Mouse (Mus musculus) ES-Bruce4 (cell line): ENCODE results near the gene Mars.

Source experiments
- CTCF ChIP-seq: IDR thresholded peaks from one replicate; pipeline ENCODE4 v1.8.1; 2011; ENCODE audit warnings: low read depth, low read length
- POLR2A ChIP-seq: IDR thresholded peaks from one replicate; pipeline ENCODE4 v1.8.1; 2011; ENCODE audit warnings: low read length; ENCODE audit not compliant: insufficient read depth

DNA sequence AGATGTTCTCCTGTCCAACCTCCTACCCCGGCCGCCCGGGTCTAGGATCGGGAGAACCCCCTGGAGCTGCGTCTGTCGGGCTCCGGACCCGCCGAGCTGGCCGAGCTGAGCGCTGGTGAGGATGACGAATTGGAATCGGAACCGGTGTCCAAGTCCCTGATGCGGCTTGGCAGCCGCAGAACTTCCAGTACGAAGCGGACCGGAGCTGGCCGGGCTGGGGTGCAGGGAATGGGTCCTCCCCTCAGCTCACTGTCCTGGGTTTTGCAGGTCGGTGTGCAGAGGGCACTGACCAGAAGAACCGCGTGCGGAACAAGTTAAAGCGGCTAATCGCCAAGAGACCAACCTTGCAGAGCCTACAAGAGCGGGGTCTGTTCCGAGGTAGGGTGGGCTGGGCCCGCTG, 15.2 kb upstream of the Mars start:
- TF ChIP-seq CTCF (no peak), POLR2A (no peak)
